Mouse (Mus musculus): Measurements from ENCODE around the gene Cdca3. TPM values are rescaled to one million over a fixed set of nuclear protein-coding genes. Genes with fewer than 3 reads are reported as not detected.

Gene Cdca3
- total and polyA plus RNA-seq, 2 experiments, result 1.1 to 2.6 TPM

GRCm38 (mm10) chr6:124861802-124862201 lies 32.5 kb downstream of the Cdca3 start:
- DNase-seq (ENCODE audit: extremely low read depth, low read depth, low spot score), result no peak
- H3K9ac ChIP-seq (ENCODE audit: low read depth, low read length), result no peak overlapping the region
- no peaks in the 10 kb centered on the region for H3K79me2 ChIP-seq (ENCODE audit: control insufficient read depth, insufficient read depth, low read length)
- no peak overlapping the region for H3K27ac ChIP-seq (replicated peaks; ENCODE audit: insufficient read depth, low read depth, low read length)
- no peak overlapping the region for H3K4me3 ChIP-seq (ENCODE audit: insufficient read depth, low read depth, low read length)
- H3K4me1 ChIP-seq (ENCODE audit: control insufficient read depth, insufficient read depth, low read length), result peaks cover 1% of the 10 kb centered on the region; the same call in 1 of the 2 replicates
- no peak for TF ChIP-seq CTCF (IDR thresholded peaks at IDR 0.05; ENCODE audit: low read depth, low read length)
- TF ChIP-seq POLR2A (IDR thresholded peaks at IDR 0.05; ENCODE audit: extremely low read depth, insufficient read depth, low read length), result no peak
- H3K27me3 ChIP-seq (ENCODE audit: control insufficient read depth, insufficient read depth, low read length), result peaks cover 7% of the 10 kb centered on the region; the same call in 1 of the 2 replicates
- 42% methylated on average over 3 of the region's 3 CpGs for WGBS
- no peaks in the 10 kb centered on the region for H3K36me3 ChIP-seq (ENCODE audit: control insufficient read depth, insufficient read depth, low read length)

- WGBS, result 23% methylated on average over 8 of the region's 8 CpGs
- DNase-seq (ENCODE audit: extremely low read depth, low read depth, low spot score), result no peak
These were observed 33.2 kb downstream of the Cdca3 start for GRCm38 (mm10) chr6:124862406-124863124.

GRCm38 (mm10) chr6:124863125-124863657 lies 33.8 kb downstream of the Cdca3 start:
- Histone ChIP-seq H3K79me2 (ENCODE audit: control insufficient read depth, insufficient read depth, low read length) (no peaks in the 10 kb centered on the region), H3K4me3 (ENCODE audit: insufficient read depth, low read depth, low read length) (peak overlapping the region; percentile 59; the same call in 1 of the 2 replicates), H3K27ac (replicated peaks; ENCODE audit: insufficient read depth, low read depth, low read length) (no peak overlapping the region), H3K9ac (ENCODE audit: low read depth, low read length) (peak overlapping the region; percentile 73; the same call in 1 of the 2 replicates), H3K36me3 (ENCODE audit: control insufficient read depth, insufficient read depth, low read length) (no peaks in the 10 kb centered on the region), H3K4me1 (ENCODE audit: control insufficient read depth, insufficient read depth, low read length) (peaks cover 1% of the 10 kb centered on the region; the same call in 1 of the 2 replicates), H3K27me3 (ENCODE audit: control insufficient read depth, insufficient read depth, low read length) (no peaks in the 10 kb centered on the region)
- DNase-seq (ENCODE audit: extremely low read depth, low read depth, low spot score), result no peak
- TF ChIP-seq CTCF (IDR thresholded peaks at IDR 0.05; ENCODE audit: low read depth, low read length) (no peak), POLR2A (IDR thresholded peaks at IDR 0.05; ENCODE audit: extremely low read depth, insufficient read depth, low read length) (no peak)
- WGBS, result 2% methylated on average over 14 of the region's 16 CpGs

More at GRCm38 (mm10) chr6:124862406-124863124, 33.2 kb downstream of the Cdca3 start:
- TF ChIP-seq POLR2A (IDR thresholded peaks at IDR 0.05; ENCODE audit: extremely low read depth, insufficient read depth, low read length), result no peak
- TF ChIP-seq CTCF (IDR thresholded peaks at IDR 0.05; ENCODE audit: low read depth, low read length), result no peak
- Histone ChIP-seq H3K27ac (replicated peaks; ENCODE audit: insufficient read depth, low read depth, low read length) (no peak overlapping the region), H3K79me2 (ENCODE audit: control insufficient read depth, insufficient read depth, low read length) (no peaks in the 10 kb centered on the region), H3K9ac (ENCODE audit: low read depth, low read length) (no peak overlapping the region), H3K36me3 (ENCODE audit: control insufficient read depth, insufficient read depth, low read length) (no peaks in the 10 kb centered on the region), H3K4me3 (ENCODE audit: insufficient read depth, low read depth, low read length) (no peak overlapping the region), H3K4me1 (ENCODE audit: control insufficient read depth, insufficient read depth, low read length) (peaks cover 1% of the 10 kb centered on the region; the same call in 1 of the 2 replicates), H3K27me3 (ENCODE audit: control insufficient read depth, insufficient read depth, low read length) (peaks cover 3% of the 10 kb centered on the region; the same call in 1 of the 2 replicates)

DNA sequence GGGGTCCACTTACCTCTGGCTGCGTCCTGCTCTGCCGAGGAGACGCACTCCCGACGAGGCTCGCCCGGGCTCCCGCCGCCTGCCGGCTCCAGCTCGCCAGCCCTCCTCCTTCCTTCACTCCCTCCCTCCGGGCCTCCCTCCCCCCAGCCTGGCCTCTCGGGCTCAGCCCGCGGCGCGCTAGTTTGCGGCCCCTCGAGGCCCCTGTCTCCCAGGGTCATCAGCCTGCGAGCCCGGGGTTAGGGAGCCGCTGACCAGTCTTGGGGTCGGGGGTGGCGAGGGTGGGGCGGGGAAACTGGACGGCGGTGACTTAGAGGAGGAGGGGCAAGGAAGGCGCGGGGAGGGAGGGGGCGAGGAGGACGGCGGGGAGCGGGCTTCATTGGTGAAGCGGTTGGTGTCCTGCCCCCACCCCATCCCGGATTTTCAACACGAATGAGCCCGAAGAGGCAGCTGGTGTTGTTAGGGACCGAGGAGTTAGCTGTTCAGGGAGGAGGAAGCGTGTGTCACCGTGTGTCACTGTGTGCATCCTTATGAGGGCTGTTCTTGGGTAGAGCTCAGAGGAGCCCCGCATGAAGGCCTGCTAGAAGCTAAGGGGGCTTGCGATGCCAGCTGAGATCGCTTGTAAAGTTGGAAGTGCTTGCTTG lies 34.4 kb downstream of the Cdca3 start, which contains the start of gene Gpr162:
Gpr162 (minus strand) TSS at position 326 of the 641 bp plus-strand sequence.
- Histone ChIP-seq H3K27me3 (ENCODE audit: control insufficient read depth, insufficient read depth, low read length) (no peaks in the 10 kb centered on the region), H3K4me3 (ENCODE audit: insufficient read depth, low read depth, low read length) (peak within 1 kb of the TSS; percentile 59), H3K36me3 (ENCODE audit: control insufficient read depth, insufficient read depth, low read length) (no peaks in the 10 kb centered on the region), H3K4me1 (ENCODE audit: control insufficient read depth, insufficient read depth, low read length) (peaks cover 1% of the 10 kb centered on the region; the same call in 1 of the 2 replicates), H3K79me2 (ENCODE audit: control insufficient read depth, insufficient read depth, low read length) (no peaks in the 10 kb centered on the region), H3K27ac (replicated peaks; ENCODE audit: insufficient read depth, low read depth, low read length) (no peak within 1 kb of the TSS), H3K9ac (ENCODE audit: low read depth, low read length) (peak within 1 kb of the TSS; percentile 73)
- TF ChIP-seq POLR2A (IDR thresholded peaks at IDR 0.05; ENCODE audit: extremely low read depth, insufficient read depth, low read length), result no peak
- TF ChIP-seq CTCF (IDR thresholded peaks at IDR 0.05; ENCODE audit: low read depth, low read length), result 0 out of 2 replicates have a peak, but pooled peaks have one; percentile 3
- DNase-seq (ENCODE audit: extremely low read depth, low read depth, low spot score), result no peak
- 2% methylated on average over 43 of the region's 43 CpGs for WGBS

- Histone ChIP-seq H3K36me3 (ENCODE audit: control insufficient read depth, insufficient read depth, low read length) (no peaks in the 10 kb centered on the region), H3K79me2 (ENCODE audit: control insufficient read depth, insufficient read depth, low read length) (no peaks in the 10 kb centered on the region), H3K4me1 (ENCODE audit: control insufficient read depth, insufficient read depth, low read length) (no peaks in the 10 kb centered on the region), H3K27me3 (ENCODE audit: control insufficient read depth, insufficient read depth, low read length) (no peaks in the 10 kb centered on the region), H3K4me3 (ENCODE audit: insufficient read depth, low read depth, low read length) (no peak overlapping the region), H3K27ac (replicated peaks; ENCODE audit: insufficient read depth, low read depth, low read length) (no peak overlapping the region), H3K9ac (ENCODE audit: low read depth, low read length) (no peak overlapping the region)
- DNase-seq (ENCODE audit: extremely low read depth, low read depth, low spot score), result no peak
- 80% methylated on average over 18 of the region's 18 CpGs for WGBS
- TF ChIP-seq CTCF (IDR thresholded peaks at IDR 0.05; ENCODE audit: low read depth, low read length) (no peak), POLR2A (IDR thresholded peaks at IDR 0.05; ENCODE audit: extremely low read depth, insufficient read depth, low read length) (no peak)
These were observed 36.5 kb downstream of the Cdca3 start for GRCm38 (mm10) chr6:124865766-124866362.

Data from liver, adult 2 months (tissue).